Mouse (Mus musculus) G1E (cell line): ENCODE results near the gene Sorcs2.

Experiments
- CTCF ChIP-seq: IDR thresholded peaks from 2 replicates; pipeline ENCODE4 v1.5.1; 2012; ENCODE audit warnings: low read depth, low read length, inconsistent platforms, mixed read lengths
- GATA1 ChIP-seq: IDR thresholded peaks from 2 replicates; pipeline ENCODE4 v1.6.1; 2012; ENCODE audit warnings: borderline replicate concordance, low read length, inconsistent platforms, mixed read lengths
- GATA2 ChIP-seq: IDR thresholded peaks from 2 replicates; pipeline ENCODE4 v1.6.1; 2012; ENCODE audit warnings: low read depth, low read length, inconsistent platforms, borderline replicate concordance
- POLR2AphosphoS5 ChIP-seq: IDR thresholded peaks from 2 replicates; pipeline ENCODE4 v1.6.1; 2012; ENCODE audit warnings: low read depth, low read length, inconsistent platforms; ENCODE audit not compliant: insufficient replicate concordance
- TAL1 ChIP-seq: conservative IDR thresholded peaks from 2 replicates; pipeline ENCODE4 v1.6.1; 2012; ENCODE audit warnings: low read depth, low read length, inconsistent platforms, mixed read lengths

DNA sequence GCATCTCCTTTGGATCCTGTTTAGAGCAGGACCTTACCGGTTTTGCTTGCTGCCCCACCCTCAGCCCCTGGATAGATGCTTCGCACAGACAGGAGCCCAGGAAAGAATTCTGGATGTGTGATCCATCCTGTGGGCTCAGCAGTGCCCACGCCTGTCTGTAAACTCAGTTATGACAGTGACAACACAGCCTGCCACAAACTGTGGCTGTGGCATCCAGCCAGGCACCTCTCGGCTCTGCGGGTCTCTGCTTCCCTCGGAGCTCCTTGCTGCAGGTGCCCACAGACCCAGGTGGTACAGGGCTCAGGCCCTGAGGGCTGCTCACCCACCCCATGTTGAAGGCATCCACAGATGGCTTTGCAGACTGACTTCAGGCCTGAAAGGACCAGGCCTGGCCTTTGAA lies 30.0 kb downstream of the Sorcs2 start:
- TF ChIP-seq CTCF, result no peak
- no peak for TF ChIP-seq GATA2
- TF ChIP-seq TAL1, result no peak
- no peak for TF ChIP-seq GATA1
- TF ChIP-seq POLR2AphosphoS5, result no peak
